Mouse (Mus musculus) cerebellum, adult 8-10 months (tissue): Measurements from ENCODE around the gene Nub1.
A peak's percentile ranks its signal among the peaks of the same experiment; 100 is the strongest.
"Not testable (repeated sequence)": the region's sequence is repeated elsewhere in the genome, so short reads cannot be mapped to it uniquely, and the experiment has no call there.

Experiments
- DNase-seq: peaks from one replicate; pipeline ENCODE4 v3.0.0; 2022

Nub1 gene

GRCm38 (mm10) chr5:24685366-24686093 is at the start of gene Nub1:
Nub1 (plus strand) TSS chr5:24685532.
- peak; percentile 97 for DNase-seq

- DNase-seq: no peak
These were observed 48.3 kb upstream of the Nub1 start for GRCm38 (mm10) chr5:24636987-24637386.

DNA sequence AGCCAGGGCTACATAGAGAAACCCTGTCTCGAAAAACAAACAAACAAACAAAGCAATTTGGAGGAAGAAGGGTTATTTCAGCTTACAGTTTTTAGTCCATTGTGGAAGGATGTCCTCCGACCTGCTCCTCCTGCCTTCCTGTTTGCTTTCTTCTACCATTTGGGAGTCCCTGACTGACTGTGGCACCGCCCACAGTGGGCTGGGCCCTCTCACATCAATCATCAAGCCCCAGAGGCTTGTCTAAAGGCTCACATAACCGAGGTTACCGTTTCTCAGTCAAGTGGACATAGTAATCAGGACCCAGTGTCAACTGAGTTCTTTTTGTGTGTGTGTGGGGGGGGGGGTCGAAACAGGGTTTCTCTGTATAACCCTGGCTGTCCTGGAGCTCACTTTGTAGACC is 47.2 kb upstream of the Nub1 start:
- no peak for DNase-seq

- DNase-seq: no peak
These were observed 46.3 kb upstream of the Nub1 start for GRCm38 (mm10) chr5:24639081-24639480.

- no peak for DNase-seq
These were observed 39.9 kb upstream of the Nub1 start for GRCm38 (mm10) chr5:24645454-24645853.

DNA sequence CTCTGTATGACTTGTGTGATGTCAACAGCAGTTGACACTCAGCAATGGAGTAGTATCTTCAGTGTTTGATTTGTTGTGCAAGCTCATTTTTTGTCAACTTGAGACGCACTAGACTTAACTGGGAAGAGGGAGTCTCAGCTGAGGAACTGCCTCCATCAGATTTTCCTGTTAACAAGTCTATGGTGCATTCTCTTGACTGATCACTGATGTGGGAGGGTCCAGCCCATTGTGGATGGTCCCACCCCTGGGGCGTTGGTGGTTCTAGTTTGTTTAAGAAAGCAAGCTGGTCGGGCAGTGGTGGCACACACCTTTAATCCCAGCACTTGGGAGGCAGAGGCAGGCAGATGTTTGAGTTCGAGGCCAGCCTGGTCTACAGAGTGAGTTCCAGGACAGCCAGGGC is 36.1 kb upstream of the Nub1 start:
- no peak for DNase-seq

DNA sequence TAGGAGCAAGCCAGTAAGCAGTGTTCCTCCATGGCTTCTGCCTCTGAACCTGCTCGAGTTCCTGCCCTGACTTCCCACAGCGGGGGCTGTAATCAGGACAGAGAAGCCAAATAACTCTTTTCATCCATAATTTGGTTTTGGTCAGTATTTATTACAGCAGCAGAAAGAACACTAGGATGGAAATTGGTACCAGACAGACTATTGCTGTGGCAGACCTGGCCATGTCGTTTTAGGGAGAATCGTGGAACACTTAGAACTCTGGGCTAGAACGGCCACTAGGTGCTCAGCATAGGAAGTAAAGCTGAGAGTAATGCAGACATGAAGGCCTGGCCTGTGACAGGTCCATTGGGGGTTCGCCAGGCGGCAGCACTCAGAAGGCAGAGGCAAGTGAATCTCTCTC is 35.6 kb upstream of the Nub1 start:
- no peak for DNase-seq

DNA sequence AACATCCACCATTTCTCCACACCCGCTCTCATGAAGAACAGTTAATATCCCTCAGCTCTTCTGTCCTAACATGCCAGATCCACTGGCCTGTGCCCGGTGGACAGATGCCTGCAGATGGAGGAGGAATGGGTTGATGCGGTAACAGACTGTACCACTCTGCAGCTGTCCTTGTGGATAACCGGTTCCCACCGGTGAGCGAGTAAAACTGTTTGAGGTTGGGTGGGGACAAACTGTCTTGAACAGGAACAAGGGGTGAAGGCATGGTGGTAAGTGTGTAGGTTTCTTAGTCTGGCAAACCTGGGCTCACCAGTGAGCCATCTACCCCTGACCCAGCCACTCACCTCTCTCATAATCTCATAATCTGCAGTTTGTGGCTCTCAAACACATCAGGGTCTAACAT is 34.0 kb upstream of the Nub1 start:
- no peak for DNase-seq

DNA sequence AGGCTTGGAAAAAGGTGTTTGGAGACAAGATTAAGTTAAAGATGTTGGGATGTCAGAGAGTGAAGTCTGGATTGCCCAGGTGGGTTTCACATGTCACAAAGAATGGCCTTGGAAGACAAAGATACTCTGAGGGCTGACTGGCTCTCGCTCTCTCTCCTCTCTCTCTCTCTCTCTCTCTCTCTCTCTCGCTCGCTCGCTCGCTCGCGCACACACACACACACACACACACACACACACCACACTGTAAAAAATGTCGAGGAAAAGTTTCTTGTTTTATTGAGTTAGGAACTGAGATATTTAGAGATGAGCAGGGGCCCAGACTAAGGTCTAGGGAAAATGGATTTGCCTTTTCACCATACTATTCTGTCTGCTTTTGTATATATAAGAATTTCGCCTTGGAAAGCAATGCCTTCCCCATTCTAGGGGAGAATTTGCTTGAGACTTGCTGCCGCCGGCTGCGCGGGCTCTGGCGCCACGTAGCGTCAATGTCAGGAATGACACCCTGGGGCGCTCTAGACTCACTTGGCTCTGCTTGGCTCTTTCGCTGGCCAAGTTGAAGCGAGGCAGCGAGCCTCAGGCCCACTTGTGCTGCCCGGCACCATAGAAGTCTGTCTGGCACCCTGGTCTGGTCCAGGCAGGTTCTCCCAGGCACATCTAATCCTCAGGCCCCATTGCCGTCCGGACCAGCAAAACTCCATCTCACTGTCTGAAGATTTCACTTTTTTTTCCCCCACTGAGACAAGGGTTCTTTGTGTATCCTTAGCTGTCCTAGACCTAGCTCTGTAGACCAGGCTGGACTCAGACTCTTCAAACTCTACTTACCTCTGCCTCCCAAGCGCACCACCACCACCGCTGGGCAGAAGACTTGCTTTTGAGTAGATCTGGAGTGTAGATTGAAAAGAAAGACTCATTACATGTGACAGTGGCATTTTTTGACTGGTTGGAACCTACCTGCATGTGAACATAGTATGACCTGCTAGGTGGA is 33.3 kb upstream of the Nub1 start:
- DNase-seq: peak; percentile 89

DNA sequence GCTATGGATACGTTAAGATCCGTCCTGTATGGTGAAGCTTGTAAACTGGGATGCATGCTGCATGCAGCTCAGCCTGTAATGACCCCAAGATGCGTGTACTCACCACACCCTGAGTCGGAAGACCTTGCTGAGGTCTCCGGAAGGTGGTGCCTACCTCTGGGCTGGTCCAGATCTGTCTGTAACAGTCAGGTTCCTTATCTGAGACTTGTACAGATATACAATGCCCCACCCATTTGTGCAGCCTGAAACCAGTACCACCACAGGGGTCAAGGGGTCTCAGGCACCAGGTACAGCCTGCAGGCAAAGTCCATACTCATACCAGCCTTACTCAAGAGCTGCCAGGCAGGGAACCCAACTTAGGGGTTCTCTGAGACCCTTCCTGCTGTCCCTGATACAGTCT is 32.6 kb upstream of the Nub1 start:
- DNase-seq: no peak

DNA sequence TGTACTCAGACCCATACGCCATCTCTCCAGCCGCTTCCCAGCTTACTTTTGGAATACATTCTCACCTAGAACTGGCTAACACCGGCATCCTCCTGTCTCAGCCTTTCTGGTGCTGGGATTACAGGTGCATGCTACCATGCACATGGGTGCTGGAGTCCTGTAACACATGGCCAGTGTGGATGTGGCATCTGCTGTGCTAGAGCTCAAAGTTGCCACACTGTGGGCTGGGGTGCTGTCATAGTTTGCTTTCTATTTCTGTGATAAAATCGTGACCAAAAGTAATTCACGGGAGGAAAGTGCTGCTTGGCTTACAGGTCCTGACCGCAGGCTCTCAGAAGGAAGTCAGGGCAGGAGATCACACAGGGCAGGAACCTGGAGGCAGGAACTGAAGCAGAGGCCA is 30.8 kb upstream of the Nub1 start:
- no peak for DNase-seq

GRCm38 (mm10) chr5:24657113-24657512 is 28.2 kb upstream of the Nub1 start:
- no peak for DNase-seq

- DNase-seq: no peak
These were observed 25.5 kb upstream of the Nub1 start for GRCm38 (mm10) chr5:24659708-24660423.

GRCm38 (mm10) chr5:24661457-24661856 is 23.9 kb upstream of the Nub1 start:
- DNase-seq: no peak

GRCm38 (mm10) chr5:24674238-24674637 is 11.1 kb upstream of the Nub1 start:
- DNase-seq: peak; percentile 87

- DNase-seq: no peak
These were observed 3.9 kb upstream of the Nub1 start for GRCm38 (mm10) chr5:24681436-24681835.

GRCm38 (mm10) chr5:24684578-24685365 is 560 bp upstream of the Nub1 start:
- DNase-seq: peak; percentile 31

DNA sequence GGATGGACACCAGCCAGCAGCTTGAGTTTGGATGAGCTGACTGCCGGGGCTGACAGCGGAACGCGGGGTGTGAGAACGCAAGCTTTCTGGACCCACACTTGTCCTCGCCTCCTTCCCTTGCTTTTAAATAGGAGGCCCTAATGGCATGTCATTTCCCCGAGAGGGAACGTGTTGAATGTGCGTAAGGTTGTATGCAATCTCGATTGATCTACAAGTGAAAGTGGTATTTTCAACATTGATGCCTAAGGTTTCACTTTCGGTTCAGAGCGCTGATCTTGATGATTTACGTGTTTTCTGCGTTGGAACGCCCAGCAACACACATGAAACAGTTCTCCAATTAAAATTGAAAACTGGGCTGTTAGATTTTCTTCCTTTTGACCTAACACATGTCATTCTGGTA is 844 bp downstream of the Nub1 start:
- DNase-seq: no peak

DNA sequence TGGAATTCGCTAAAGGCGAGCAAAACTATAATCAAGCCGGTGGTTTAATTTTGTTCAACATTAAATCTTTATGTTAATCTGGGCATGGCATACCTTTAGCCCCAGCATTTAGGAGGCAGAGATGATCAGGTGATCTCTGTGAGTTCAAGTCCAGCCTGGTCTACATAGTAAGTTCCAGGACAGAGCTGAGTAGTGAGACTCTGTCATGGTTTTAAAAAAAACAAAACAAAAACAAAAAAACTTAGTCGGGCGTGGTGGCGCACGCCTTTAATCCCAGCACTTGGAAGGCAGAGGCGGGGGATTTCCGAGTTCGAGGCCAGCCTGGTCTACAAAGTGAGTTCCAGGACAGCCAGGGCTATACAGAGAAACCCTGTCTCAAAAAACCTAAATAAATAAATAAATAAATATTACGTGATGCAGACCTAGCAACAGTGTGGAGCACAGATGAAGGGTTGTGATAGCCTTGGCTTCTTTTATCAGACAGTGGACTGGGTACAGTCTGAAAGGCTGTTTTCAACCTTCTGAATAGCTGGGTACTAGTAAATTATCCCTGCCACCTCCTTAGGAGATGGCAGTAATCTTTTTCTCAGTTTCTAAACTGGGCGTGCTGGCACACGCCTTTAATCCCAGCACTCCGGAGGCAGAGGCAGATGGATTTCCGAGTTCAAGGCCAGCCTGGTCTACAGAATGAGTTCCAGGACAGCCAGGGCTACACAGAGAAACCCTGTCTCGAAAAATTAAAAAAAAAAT is 1.5 kb downstream of the Nub1 start:
- not testable (repeated sequence) for DNase-seq

DNA sequence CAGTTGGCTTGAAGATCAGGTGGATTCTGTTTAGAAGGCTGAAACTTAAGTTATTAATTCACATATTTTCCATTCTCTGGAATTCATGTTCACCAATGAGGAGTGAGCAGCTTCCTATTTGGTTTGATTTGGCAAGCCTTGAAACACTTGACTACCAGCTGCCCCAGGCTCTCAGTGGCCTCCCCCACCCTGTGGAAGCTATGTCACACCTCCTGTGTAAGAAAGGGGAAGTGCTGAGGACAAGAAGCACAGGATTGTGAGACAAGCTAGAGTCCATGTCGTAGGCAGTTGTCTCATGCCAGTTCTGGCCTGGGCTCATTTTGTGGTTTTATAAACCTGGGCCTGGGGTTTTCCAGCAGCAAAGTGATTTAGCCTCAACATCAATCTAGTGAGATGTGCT is 2.4 kb downstream of the Nub1 start:
- no peak for DNase-seq

DNA sequence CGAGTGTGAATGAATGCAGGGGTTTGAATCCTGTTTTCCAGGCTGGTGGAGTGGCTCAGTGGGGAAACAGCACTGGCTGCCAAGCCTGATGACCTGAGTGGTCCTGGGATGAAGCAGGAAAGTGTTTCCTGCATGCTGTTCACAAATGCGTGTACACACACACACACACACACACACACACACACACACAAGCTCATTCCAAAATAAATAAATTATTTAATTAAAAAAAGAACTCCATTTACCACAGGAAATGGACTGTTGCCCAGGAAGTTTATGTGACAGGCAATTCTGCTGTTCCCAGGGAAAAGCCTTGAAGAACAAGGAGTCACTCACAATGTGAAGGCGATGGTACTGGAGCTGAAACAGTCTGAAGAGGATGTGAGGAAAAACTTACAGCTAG is 11.4 kb downstream of the Nub1 start:
- DNase-seq: no peak

DNA sequence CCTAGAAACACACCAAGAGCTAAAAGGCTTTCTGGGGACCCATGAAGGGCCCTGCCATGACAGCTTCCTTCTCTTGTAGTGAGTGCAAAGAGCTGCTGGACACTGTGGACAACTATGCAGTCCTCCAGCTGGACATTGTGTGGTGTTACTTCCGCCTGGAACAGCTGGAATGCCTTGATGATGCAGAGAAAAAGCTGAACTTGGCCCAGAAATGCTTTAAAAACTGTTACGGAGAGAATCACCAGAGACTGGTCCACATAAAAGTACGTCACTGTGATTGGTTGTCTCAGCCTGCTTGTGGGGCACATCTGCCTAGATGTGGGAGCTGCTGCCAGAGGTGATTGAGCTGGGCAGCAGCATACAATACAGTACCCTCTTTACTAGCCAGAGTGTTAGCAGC is 15.9 kb downstream of the Nub1 start:
- no peak for DNase-seq
